21 mouse cellular contexts compared by ENCODE assay signal in genomic region chr17:49807461-49807860, GRCm38 (mm10).
A peak's percentile ranks its signal among the peaks of the same experiment; 100 is the strongest.
DNase-seq lines count a peak whose midpoint lies in the region; ATAC-seq and TF ChIP-seq lines count a peak whose summit lies in the region.
"Had no signal": no experiment of that assay in that cellular context is flagged by ENCODE, and none has a peak within 500 bp of the region (broad histone marks: within the 10 kb centered on the region; RNA-seq: fewer than 3 reads in every experiment).

No protein-coding gene starts in this region.

- no peaks in the 10 kb centered on the region; the same call in 1 of the 2 replicates for H3K9me3 ChIP-seq in forebrain, embryonic 10.5 days
- no peaks in the 10 kb centered on the region for H3K9me3 ChIP-seq in forebrain, embryonic 13.5 days (replicated peaks)
- H3K9me3 ChIP-seq in liver, postnatal 0 days (ENCODE audit: low read length) = no peaks in the 10 kb centered on the region
- no peaks in the 10 kb centered on the region for H3K9me3 ChIP-seq in liver, embryonic 11.5 days (ENCODE audit: control insufficient read depth, low read length)
- H3K9me3 ChIP-seq: embryonic facial prominence, embryonic 10.5 days; embryonic facial prominence, embryonic 12.5 days; forebrain, embryonic 12.5 days; forebrain, embryonic 15.5 days had no signal

- ATAC-seq in forebrain, embryonic 13.5 days = no peak
- ATAC-seq in liver, postnatal 0 days = no peak
- no peak for ATAC-seq in liver, embryonic 11.5 days (replicated peaks; ENCODE audit: low FRiP score)
- ATAC-seq: CD4-positive, CD25-positive, alpha-beta regulatory T cell, adult 4 months; forebrain, embryonic 15.5 days; forebrain, postnatal 0 days had no signal

- H3K4me3 ChIP-seq in forebrain, embryonic 10.5 days = no peak overlapping the region
- no peak overlapping the region for H3K4me3 ChIP-seq in forebrain, embryonic 13.5 days
- H3K4me3 ChIP-seq in liver, postnatal 0 days (ENCODE audit: low read depth, low read length) = no peak overlapping the region
- no peak overlapping the region for H3K4me3 ChIP-seq in liver, embryonic 11.5 days (ENCODE audit: low read depth, low read length)
- H3K4me3 ChIP-seq: embryonic facial prominence, embryonic 10.5 days; embryonic facial prominence, embryonic 12.5 days; forebrain, embryonic 12.5 days; forebrain, embryonic 15.5 days had no signal

- H3K4me1 ChIP-seq in forebrain, embryonic 10.5 days = peaks cover 9% of the 10 kb centered on the region; the same call in 1 of the 2 replicates
- no peaks in the 10 kb centered on the region for H3K4me1 ChIP-seq in forebrain, embryonic 13.5 days
- no peaks in the 10 kb centered on the region for H3K4me1 ChIP-seq in liver, postnatal 0 days (ENCODE audit: insufficient read depth)
- no peaks in the 10 kb centered on the region for H3K4me1 ChIP-seq in liver, embryonic 11.5 days (replicated peaks; ENCODE audit: control insufficient read depth, insufficient read depth, low read length)
- H3K4me1 ChIP-seq: forebrain, embryonic 12.5 days; forebrain, embryonic 15.5 days had no signal

- H3K9ac ChIP-seq in forebrain, embryonic 13.5 days = no peak overlapping the region
- H3K9ac ChIP-seq in liver, postnatal 0 days (replicated peaks) = no peak overlapping the region
- H3K9ac ChIP-seq in liver, embryonic 11.5 days (ENCODE audit: low read depth, low read length) = no peak overlapping the region
- H3K9ac ChIP-seq: embryonic facial prominence, embryonic 12.5 days; forebrain, embryonic 12.5 days; forebrain, embryonic 15.5 days; forebrain, postnatal 0 days had no signal

- DNase-seq in forebrain, embryonic 10.5 days (ENCODE audit: extremely low spot score, low spot score) = peak; percentile 7
- DNase-seq in liver, postnatal 0 days = peak; percentile 0
- DNase-seq in liver, embryonic 11.5 days (ENCODE audit: low spot score) = no peak
- peak; percentile 71 for DNase-seq in ZHBTc4 (ENCODE audit: low read depth, low spot score)
- no peak for DNase-seq in thymus, postnatal 10 days (ENCODE audit: low spot score in 2 of 2)
- DNase-seq in retina, embryonic 14.5 days (ENCODE audit: low spot score) = no peak
- DNase-seq: adrenal gland, adult 2 months; adrenal gland, postnatal 10 days; adrenal gland, postnatal 25 days; B cell, adult 2 months; cerebellum, adult 11 months; cerebellum, adult 18-20 months; cerebellum, adult 8-10 months; cerebellum, postnatal 10 days; forebrain, postnatal 0 days had no signal

- H3K36me3 ChIP-seq in forebrain, embryonic 10.5 days (replicated peaks) = no peaks in the 10 kb centered on the region
- no peaks in the 10 kb centered on the region for H3K36me3 ChIP-seq in forebrain, embryonic 13.5 days (ENCODE audit: poor library complexity, severe bottlenecking)
- no peaks in the 10 kb centered on the region for H3K36me3 ChIP-seq in liver, postnatal 0 days (replicated peaks; ENCODE audit: insufficient read depth, low read length)
- no peaks in the 10 kb centered on the region for H3K36me3 ChIP-seq in liver, embryonic 11.5 days (ENCODE audit: control insufficient read depth, insufficient read depth, low read length)
- H3K36me3 ChIP-seq: embryonic facial prominence, embryonic 10.5 days; embryonic facial prominence, embryonic 12.5 days; forebrain, embryonic 12.5 days; forebrain, embryonic 15.5 days had no signal

- no peak overlapping the region for H3K27ac ChIP-seq in forebrain, embryonic 10.5 days
- H3K27ac ChIP-seq in forebrain, embryonic 13.5 days = no peak overlapping the region
- H3K27ac ChIP-seq in liver, postnatal 0 days (ENCODE audit: low read depth) = no peak overlapping the region
- no peak overlapping the region for H3K27ac ChIP-seq in liver, embryonic 11.5 days (ENCODE audit: low read depth, low read length)
- H3K27ac ChIP-seq: embryonic facial prominence, embryonic 10.5 days; embryonic facial prominence, embryonic 12.5 days; forebrain, embryonic 12.5 days; forebrain, embryonic 15.5 days had no signal

- no peak overlapping the region for H3K4me2 ChIP-seq in forebrain, embryonic 13.5 days
- no peak overlapping the region for H3K4me2 ChIP-seq in liver, postnatal 0 days (ENCODE audit: low read depth, low read length)
- no peak overlapping the region for H3K4me2 ChIP-seq in liver, embryonic 11.5 days
- H3K4me2 ChIP-seq: embryonic facial prominence, embryonic 12.5 days; forebrain, embryonic 12.5 days; forebrain, embryonic 15.5 days had no signal

- H3K27me3 ChIP-seq in forebrain, embryonic 10.5 days (ENCODE audit: poor library complexity, severe bottlenecking) = no peaks in the 10 kb centered on the region
- no peaks in the 10 kb centered on the region for H3K27me3 ChIP-seq in forebrain, embryonic 13.5 days
- no peaks in the 10 kb centered on the region for H3K27me3 ChIP-seq in liver, postnatal 0 days (ENCODE audit: insufficient read depth, low read length)
- H3K27me3 ChIP-seq in liver, embryonic 11.5 days (replicated peaks; ENCODE audit: control insufficient read depth, insufficient read depth, low read length) = no peaks in the 10 kb centered on the region
- H3K27me3 ChIP-seq: embryonic facial prominence, embryonic 12.5 days; forebrain, embryonic 12.5 days; forebrain, embryonic 15.5 days had no signal

- no peak for TF ChIP-seq CTCF in liver, postnatal 0 days (IDR thresholded peaks at IDR 0.05; ENCODE audit: low read depth)

- TF ChIP-seq EP300 in liver, postnatal 0 days (IDR thresholded peaks at IDR 0.05; ENCODE audit: low read depth) = no peak

- WGBS in forebrain, embryonic 10.5 days = 66% methylated on average over 4 of the region's 4 CpGs
- WGBS in forebrain, embryonic 13.5 days = 66% methylated on average over 4 of the region's 4 CpGs
- 79% methylated on average over 4 of the region's 4 CpGs for WGBS in liver, postnatal 0 days (ENCODE audit: insufficient replicate concordance)
- WGBS in liver, embryonic 11.5 days = 86% methylated on average over 4 of the region's 4 CpGs

Comparison
In these comparisons a context has a peak if more than half of its experiments do, and no peak if none do; other contexts are left out.
1. DNase-seq: peak in forebrain, embryonic 10.5 days (single experiment), liver, postnatal 0 days (single experiment) and ZHBTc4 (single experiment); none in liver, embryonic 11.5 days (single experiment), thymus, postnatal 10 days (0 of 2) and retina, embryonic 14.5 days (single experiment).